Mouse (Mus musculus): ENCODE data around the gene Ccdc153. TPM values are rescaled to one million over a fixed set of nuclear protein-coding genes. Genes with fewer than 3 reads are reported as not detected.

Ccdc153 gene
- polyA plus RNA-seq, 1 experiment from 2014 or later, result not detected

DNA sequence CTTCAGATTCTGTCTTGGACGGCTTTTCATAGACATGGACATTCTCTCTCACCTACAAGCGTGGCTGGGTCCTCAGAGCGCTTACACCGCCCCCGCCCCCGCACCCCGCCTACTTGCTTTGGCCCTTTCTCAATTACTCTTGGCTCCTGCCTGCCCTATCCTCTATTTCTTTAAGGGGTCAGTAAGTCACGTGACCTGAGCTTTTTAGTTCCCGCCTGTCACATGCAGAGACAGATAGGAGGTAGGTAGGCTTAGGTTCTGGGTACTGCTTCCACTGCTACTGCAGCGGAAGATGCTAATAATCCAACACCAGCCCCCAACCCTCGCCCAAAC is 48.4 kb downstream of the Ccdc153 start:
- peak overlapping the region; percentile 76 for H3K4me3 ChIP-seq
- H3K4me1 ChIP-seq, result peaks cover 28% of the 10 kb centered on the region
- H3K27ac ChIP-seq, result no peak overlapping the region
- H3K4me2 ChIP-seq, result peak overlapping the region; percentile 92
- H3K9me3 ChIP-seq (replicated peaks), result no peaks in the 10 kb centered on the region
- no peak for ATAC-seq
- H3K27me3 ChIP-seq, result no peaks in the 10 kb centered on the region
- H3K36me3 ChIP-seq (ENCODE audit: poor library complexity, severe bottlenecking), result peaks cover 41% of the 10 kb centered on the region
- 5% methylated on average over 11 of the region's 11 CpGs for WGBS
- peak overlapping the region; percentile 85 for H3K9ac ChIP-seq

GRCm38 (mm10) chr9:44292490-44292889 is 52.0 kb downstream of the Ccdc153 start:
- Histone ChIP-seq H3K27ac (no peak overlapping the region), H3K4me2 (no peak overlapping the region), H3K36me3 (ENCODE audit: poor library complexity, severe bottlenecking) (peaks cover 70% of the 10 kb centered on the region), H3K4me1 (peaks cover 12% of the 10 kb centered on the region), H3K9ac (no peak overlapping the region), H3K9me3 (replicated peaks) (no peaks in the 10 kb centered on the region), H3K4me3 (no peak overlapping the region), H3K27me3 (no peaks in the 10 kb centered on the region)
- ATAC-seq, result no peak
- 67% methylated on average over 3 of the region's 3 CpGs for WGBS

Other genes starting within 250 kb of the Ccdc153 start
- 0.31 and 0.98 TPM in 2 replicates for gene Thy1, start 197.3 kb upstream of the Ccdc153 start, polyA plus RNA-seq (2015; fragmentation: Nextera tagmentation; extraction: Ambion mirVana)
- 7.1 and 8.6 TPM in 2 replicates for gene Usp2, start 173.7 kb upstream of the Ccdc153 start, polyA plus RNA-seq (2015; fragmentation: Nextera tagmentation; extraction: Ambion mirVana)
- 0.06 and 0.23 TPM in 2 replicates for gene Mfrp, start 138.9 kb upstream of the Ccdc153 start, polyA plus RNA-seq (2015; fragmentation: Nextera tagmentation; extraction: Ambion mirVana)
- 1.0 and 1.2 TPM in 2 replicates for gene C1qtnf5, start 133.4 kb upstream of the Ccdc153 start, polyA plus RNA-seq (2015; fragmentation: Nextera tagmentation; extraction: Ambion mirVana)
- gene Gm49380, start 127.2 kb upstream of the Ccdc153 start, polyA plus RNA-seq (2015; fragmentation: Nextera tagmentation; extraction: Ambion mirVana), result 0.19 TPM in 1 of 2 replicates, not detected in the other
- gene Rnf26, start 127.2 kb upstream of the Ccdc153 start, polyA plus RNA-seq (2015; fragmentation: Nextera tagmentation; extraction: Ambion mirVana), result 45.7 and 50.1 TPM in 2 replicates
- gene Mcam, start 106.2 kb upstream of the Ccdc153 start, polyA plus RNA-seq (2015; fragmentation: Nextera tagmentation; extraction: Ambion mirVana), result 15.6 and 16.7 TPM in 2 replicates
- gene Cbl, start 6.6 kb upstream of the Ccdc153 start, polyA plus RNA-seq (2015; fragmentation: Nextera tagmentation; extraction: Ambion mirVana), result 25.2 and 26.4 TPM in 2 replicates
- gene Pdzd3, start 10.8 kb downstream of the Ccdc153 start, polyA plus RNA-seq (2015; fragmentation: Nextera tagmentation; extraction: Ambion mirVana), result 0.39 and 0.40 TPM in 2 replicates
- gene Nlrx1, start 27.9 kb downstream of the Ccdc153 start, polyA plus RNA-seq (2015; fragmentation: Nextera tagmentation; extraction: Ambion mirVana), result 4.4 and 4.5 TPM in 2 replicates
- 9.2 and 10.9 TPM in 2 replicates for gene Abcg4, start 47.9 kb downstream of the Ccdc153 start, polyA plus RNA-seq (2015; fragmentation: Nextera tagmentation; extraction: Ambion mirVana)
- gene Hinfp, start 65.0 kb downstream of the Ccdc153 start, polyA plus RNA-seq (2015; fragmentation: Nextera tagmentation; extraction: Ambion mirVana), result 30.5 and 38.4 TPM in 2 replicates
- 14.0 and 19.6 TPM in 2 replicates for gene C2cd2l, start 79.6 kb downstream of the Ccdc153 start, polyA plus RNA-seq (2015; fragmentation: Nextera tagmentation; extraction: Ambion mirVana)
- 36.8 and 40.1 TPM in 2 replicates for gene Dpagt1, start 85.3 kb downstream of the Ccdc153 start, polyA plus RNA-seq (2015; fragmentation: Nextera tagmentation; extraction: Ambion mirVana)
- 393 TPM in 2 replicates for gene H2afx, start 94.0 kb downstream of the Ccdc153 start, polyA plus RNA-seq (2015; fragmentation: Nextera tagmentation; extraction: Ambion mirVana)
- 91.6 and 92.2 TPM in 2 replicates for gene Hmbs, start 103.6 kb downstream of the Ccdc153 start, polyA plus RNA-seq (2015; fragmentation: Nextera tagmentation; extraction: Ambion mirVana)
- gene Vps11, start 121.0 kb downstream of the Ccdc153 start, polyA plus RNA-seq (2015; fragmentation: Nextera tagmentation; extraction: Ambion mirVana), result 34.9 and 37.9 TPM in 2 replicates
- 22.4 and 26.5 TPM in 2 replicates for gene Hyou1, start 138.8 kb downstream of the Ccdc153 start, polyA plus RNA-seq (2015; fragmentation: Nextera tagmentation; extraction: Ambion mirVana)
- 23.3 and 29.6 TPM in 2 replicates for gene Slc37a4, start 156.2 kb downstream of the Ccdc153 start, polyA plus RNA-seq (2015; fragmentation: Nextera tagmentation; extraction: Ambion mirVana)
- gene Rps25, start 166.5 kb downstream of the Ccdc153 start, polyA plus RNA-seq (2015; fragmentation: Nextera tagmentation; extraction: Ambion mirVana), result 1,416 and 1,661 TPM in 2 replicates
- 311 and 314 TPM in 2 replicates for gene Trappc4, start 166.9 kb downstream of the Ccdc153 start, polyA plus RNA-seq (2015; fragmentation: Nextera tagmentation; extraction: Ambion mirVana)
- 29.1 and 30.3 TPM in 2 replicates for gene Ccdc84, start 177.9 kb downstream of the Ccdc153 start, polyA plus RNA-seq (2015; fragmentation: Nextera tagmentation; extraction: Ambion mirVana)
- not detected in 2 replicates for gene Foxr1, start 200.5 kb downstream of the Ccdc153 start, polyA plus RNA-seq (2015; fragmentation: Nextera tagmentation; extraction: Ambion mirVana)
- gene Upk2, start 214.3 kb downstream of the Ccdc153 start, polyA plus RNA-seq (2015; fragmentation: Nextera tagmentation; extraction: Ambion mirVana), result not detected in 2 replicates
- gene Bcl9l, start 242.1 kb downstream of the Ccdc153 start, polyA plus RNA-seq (2015; fragmentation: Nextera tagmentation; extraction: Ambion mirVana), result 8.6 and 9.1 TPM in 2 replicates